Mouse (Mus musculus) Muller cell, postnatal 12 days (primary cell): ENCODE data around the gene Wwc2.
A peak's percentile ranks its signal among the peaks of the same experiment; 100 is the strongest.

ENCODE experiments used
- DNase-seq: peaks from one replicate; pipeline ENCODE4 v3.0.0-alpha.2; 2015; ENCODE audit errors: inconsistent ontology term

Gene Wwc2

GRCm38 (mm10) chr8:47939933-47940870, 50.5 kb downstream of the Wwc2 start:
- no peak for DNase-seq

- DNase-seq = peak; percentile 34
These were observed 51.5 kb downstream of the Wwc2 start for GRCm38 (mm10) chr8:47939217-47939616.

- DNase-seq = peak; percentile 74
These were observed 54.3 kb downstream of the Wwc2 start for GRCm38 (mm10) chr8:47936386-47936785.

- no peak for DNase-seq
These were observed 55.3 kb downstream of the Wwc2 start for GRCm38 (mm10) chr8:47935461-47935860.

GRCm38 (mm10) chr8:47933087-47933486, 57.6 kb downstream of the Wwc2 start:
- no peak for DNase-seq

GRCm38 (mm10) chr8:47932028-47932790, 58.5 kb downstream of the Wwc2 start:
- DNase-seq = peak; percentile 79

GRCm38 (mm10) chr8:47931371-47931770, 59.4 kb downstream of the Wwc2 start:
- DNase-seq = no peak

- no peak for DNase-seq
These were observed 61.1 kb downstream of the Wwc2 start for GRCm38 (mm10) chr8:47929615-47930014.

GRCm38 (mm10) chr8:47928604-47929185, 62.0 kb downstream of the Wwc2 start:
- DNase-seq = no peak

GRCm38 (mm10) chr8:47924921-47925320, 65.8 kb downstream of the Wwc2 start:
- DNase-seq = no peak

- no peak for DNase-seq
These were observed 67.9 kb downstream of the Wwc2 start for GRCm38 (mm10) chr8:47922816-47923215.

- no peak for DNase-seq
These were observed 68.7 kb downstream of the Wwc2 start for GRCm38 (mm10) chr8:47922011-47922410.

GRCm38 (mm10) chr8:47920575-47921144, 70.1 kb downstream of the Wwc2 start:
- DNase-seq = no peak

GRCm38 (mm10) chr8:47917060-47918035, 73.4 kb downstream of the Wwc2 start:
- no peak for DNase-seq

GRCm38 (mm10) chr8:47915521-47915920, 75.2 kb downstream of the Wwc2 start:
- DNase-seq = no peak

- DNase-seq = no peak
These were observed 75.8 kb downstream of the Wwc2 start for GRCm38 (mm10) chr8:47914946-47915345.

- no peak for DNase-seq
These were observed 76.6 kb downstream of the Wwc2 start for GRCm38 (mm10) chr8:47914161-47914560.

GRCm38 (mm10) chr8:47913621-47914020, 77.1 kb downstream of the Wwc2 start:
- DNase-seq = no peak

GRCm38 (mm10) chr8:47909681-47910080, 81.0 kb downstream of the Wwc2 start:
- no peak for DNase-seq

- no peak for DNase-seq
These were observed 83.7 kb downstream of the Wwc2 start for GRCm38 (mm10) chr8:47907056-47907455.

- DNase-seq = no peak
These were observed 84.6 kb downstream of the Wwc2 start for GRCm38 (mm10) chr8:47906142-47906541.
